Mouse (Mus musculus): ENCODE measurements around the gene Trim9. TPM values are rescaled to one million over a fixed set of nuclear protein-coding genes. Genes with fewer than 3 reads are reported as not detected.

Gene Trim9
- 0.01 and 0.05 TPM in 2 replicates for polyA plus RNA-seq (2012; rRNA removed)

DNA sequence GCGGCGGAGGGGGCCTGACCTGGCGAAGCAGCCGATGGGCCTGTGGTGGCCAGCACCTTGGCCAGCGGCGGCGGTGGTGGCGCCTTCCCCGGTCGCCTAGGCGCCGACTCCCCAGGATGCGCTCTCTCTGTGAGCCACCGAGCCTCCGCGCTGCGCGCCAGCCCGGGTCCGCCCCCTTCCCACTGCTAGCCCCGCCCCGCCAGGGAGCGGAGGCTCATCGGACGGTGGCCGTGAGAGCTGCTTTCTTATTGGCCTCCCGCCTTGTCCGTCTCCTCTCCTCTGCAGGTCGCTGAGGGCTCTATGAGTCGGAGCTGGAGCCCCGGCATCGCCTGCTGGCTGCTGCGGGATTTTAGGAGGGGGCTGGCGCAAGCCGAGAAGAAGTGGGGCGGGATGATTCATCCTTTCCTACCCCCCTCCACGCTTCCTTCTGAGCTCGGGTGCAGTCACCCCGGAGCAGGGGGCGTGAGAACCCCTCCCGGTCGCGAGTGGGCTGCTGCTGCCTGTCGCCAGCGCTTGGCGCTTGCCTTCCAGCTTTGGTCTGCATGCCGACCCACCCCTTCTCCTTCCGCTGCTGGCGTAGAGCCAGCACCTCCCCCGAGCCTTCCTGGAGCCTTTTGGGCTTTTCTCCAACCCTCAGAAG, at the start of gene Trim9:
TSS of gene Trim9 (minus strand) at position 413 of the 640 bp plus-strand sequence.

DNA sequence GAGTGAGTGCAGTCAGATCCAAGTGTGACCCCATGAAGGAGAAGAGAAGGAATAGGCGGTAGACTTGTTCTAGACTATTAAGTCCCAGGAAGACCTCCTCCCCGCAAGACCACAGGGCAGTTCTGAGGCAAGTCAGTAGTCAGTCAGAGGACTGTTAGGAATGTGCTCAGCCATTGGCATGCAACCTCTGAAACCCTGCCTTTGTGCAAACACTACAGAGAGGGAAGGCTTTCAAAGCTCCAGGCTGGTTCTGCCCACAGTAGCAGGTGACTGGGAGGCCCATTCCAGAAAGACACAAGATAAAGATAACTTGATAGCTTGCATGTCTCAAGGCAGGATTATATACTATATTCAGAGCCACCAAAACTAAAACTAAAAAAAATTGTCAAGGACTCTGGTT, 116.1 kb downstream of the Trim9 start, which contains the start of gene Pygl:
TSS of gene Pygl (minus strand) at position 195 of the 400 bp plus-strand sequence.

Other genes with a start within 250 kb of the Trim9 start
- gene Nin, start 233.9 kb downstream of the Trim9 start, polyA plus RNA-seq (2012; rRNA removed): 3.7 and 3.9 TPM in 2 replicates
- not detected in 2 replicates for gene Abhd12b, start 193.5 kb downstream of the Trim9 start, polyA plus RNA-seq (2012; rRNA removed)
- 27.4 and 33.7 TPM in 2 replicates for gene Pygl, start 116.1 kb downstream of the Trim9 start, polyA plus RNA-seq (2012; rRNA removed)
- gene Tmx1, start 105.5 kb upstream of the Trim9 start, polyA plus RNA-seq (2012; rRNA removed): 34.9 and 42.2 TPM in 2 replicates